ENCODE assay signal across 8 mouse cellular contexts in genomic region chr2:116062251-116062651, GRCm38 (mm10). TPM values are rescaled to one million over a fixed set of nuclear protein-coding genes. Genes with fewer than 3 reads are reported as not detected.
DNase-seq lines count a peak whose midpoint lies in the region; ATAC-seq and TF ChIP-seq lines count a peak whose summit lies in the region.
"Had no signal": no experiment of that assay in that cellular context is flagged by ENCODE, and none has a peak within 500 bp of the region (broad histone marks: within the 10 kb centered on the region; RNA-seq: fewer than 3 reads in every experiment).

No protein-coding gene starts in this region.

- no peaks in the 10 kb centered on the region for H3K9me3 ChIP-seq in MEL (replicated peaks; ENCODE audit: insufficient read depth, low read length)
- H3K9me3 ChIP-seq in neural tube, embryonic 13.5 days: no peaks in the 10 kb centered on the region

- H3K4me3 ChIP-seq in MEL (ENCODE audit: control insufficient read depth in 1 of 2, insufficient read depth in 1 of 2, low read depth in 2 of 2, low read length in 2 of 2): no peak overlapping the region
- peak overlapping the region; percentile 83 for H3K4me3 ChIP-seq in liver, adult 2 months (ENCODE audit: insufficient read depth, low read depth, low read length)
- H3K4me3 ChIP-seq in neural tube, embryonic 13.5 days: peak overlapping the region; percentile 73

- no peak for TF ChIP-seq RAD21 in MEL (IDR thresholded peaks at IDR 0.05; ENCODE audit: low read depth, low read length)

- intact Hi-C loops in heart, postnatal 14 days (cut with DNase I): loop anchor here (2.0 to 10.0 kb wide), 5 partner anchors 13 to 1437 kb away; partner anchors contain the start of gene BC052040
- intact Hi-C loops in left cerebral cortex, postnatal 4 days (cut with DNase I): loop anchor here (5.0 to 10.0 kb wide), 2 partner anchors 1207 to 1440 kb away; no protein-coding TSS in a partner anchor

- no peak overlapping the region for H3K9ac ChIP-seq in MEL (ENCODE audit: control insufficient read depth, low read depth, low read length, poor library complexity, severe bottlenecking)
- peak overlapping the region; percentile 14 for H3K9ac ChIP-seq in liver, adult 2 months (ENCODE audit: low read depth, low read length)
- H3K9ac ChIP-seq in neural tube, embryonic 13.5 days: peak overlapping the region; percentile 96

- DNase-seq in MEL (ENCODE audit: low read depth, low spot score): peak; percentile 26
- peak; percentile 69 for DNase-seq in embryo, embryonic 10.5 days (ENCODE audit: low spot score)
- peak; percentile 61 to 62 for DNase-seq in heart, postnatal 14 days
- DNase-seq in liver, adult 2 months (ENCODE audit: extremely low read depth, low read depth, low spot score): no peak
- DNase-seq in left cerebral cortex, postnatal 4 days: no peak
- DNase-seq in layer of hippocampus, adult 8-10 months (ENCODE audit: low spot score in 2 of 2): no peak

- peak overlapping the region; percentile 84 for H3K4me2 ChIP-seq in neural tube, embryonic 13.5 days

- TF ChIP-seq POLR2A in MEL (IDR thresholded peaks at IDR 0.05; ENCODE audit: control insufficient read depth in 1 of 2, insufficient read depth in 1 of 2, low read depth in 1 of 2, low read length in 2 of 2, poor library complexity in 1 of 2): no peak
- TF ChIP-seq POLR2A in liver, adult 2 months (IDR thresholded peaks at IDR 0.05; ENCODE audit: extremely low read depth, insufficient read depth, low read length): no peak

- no peak for TF ChIP-seq EP300 in MEL (IDR thresholded peaks at IDR 0.05; ENCODE audit: low read depth in 1 of 2, low read length in 2 of 2)

- H3K36me3 ChIP-seq in MEL (ENCODE audit: control insufficient read depth in 1 of 2, insufficient read depth in 2 of 2, low read length in 2 of 2): no peaks in the 10 kb centered on the region
- no peaks in the 10 kb centered on the region for H3K36me3 ChIP-seq in liver, adult 2 months (ENCODE audit: control insufficient read depth, insufficient read depth, low read length)
- H3K36me3 ChIP-seq in neural tube, embryonic 13.5 days: 0 out of 2 replicates have a peak, but pooled peaks cover 4% of the 10 kb centered on the region

- ATAC-seq in neural tube, embryonic 13.5 days (ENCODE audit: low read depth): no peak

- H3K79me2 ChIP-seq in MEL (ENCODE audit: control insufficient read depth, insufficient read depth, low read length, poor library complexity): peaks cover 9% of the 10 kb centered on the region
- peaks cover 4% of the 10 kb centered on the region; the same call in 1 of the 2 replicates for H3K79me2 ChIP-seq in liver, adult 2 months (ENCODE audit: control insufficient read depth, insufficient read depth, low read length)

- H3K27ac ChIP-seq in MEL (ENCODE audit: control insufficient read depth, low read depth, low read length): no peak overlapping the region
- H3K27ac ChIP-seq in liver, adult 2 months (replicated peaks; ENCODE audit: insufficient read depth, low read depth, low read length): peak overlapping the region; percentile 35
- peak overlapping the region; percentile 98 for H3K27ac ChIP-seq in neural tube, embryonic 13.5 days (replicated peaks)

- no peaks in the 10 kb centered on the region for H3K4me1 ChIP-seq in MEL (ENCODE audit: control insufficient read depth in 1 of 2, insufficient read depth in 2 of 2, low read length in 2 of 2)
- H3K4me1 ChIP-seq in liver, adult 2 months (ENCODE audit: control insufficient read depth, insufficient read depth, low read length): 0 out of 2 replicates have a peak, but pooled peaks cover 3% of the 10 kb centered on the region
- H3K4me1 ChIP-seq in neural tube, embryonic 13.5 days (replicated peaks): peaks cover 69% of the 10 kb centered on the region

- H3K27me3 ChIP-seq in MEL (ENCODE audit: control insufficient read depth in 1 of 2, insufficient read depth in 2 of 2, low read length in 2 of 2): no peaks in the 10 kb centered on the region
- H3K27me3 ChIP-seq in liver, adult 2 months (ENCODE audit: control insufficient read depth, insufficient read depth, low read length): no peaks in the 10 kb centered on the region
- H3K27me3 ChIP-seq in neural tube, embryonic 13.5 days: no peaks in the 10 kb centered on the region; the same call in 1 of the 2 replicates

- 44% methylated on average over 20 of the region's 20 CpGs for WGBS in liver, adult 2 months
- WGBS in neural tube, embryonic 13.5 days: 1% methylated on average over 20 of the region's 20 CpGs

- no peak for TF ChIP-seq CTCF in MEL (IDR thresholded peaks at IDR 0.05 in 2 of 3, conservative IDR thresholded peaks at IDR 0.05 in 1 of 3; ENCODE audit: control insufficient read depth in 1 of 3, insufficient read depth in 1 of 3, low read depth in 2 of 3, low read length in 3 of 3, poor library complexity in 1 of 3, severe bottlenecking in 1 of 3)
- TF ChIP-seq CTCF in liver, adult 2 months (IDR thresholded peaks at IDR 0.05; ENCODE audit: low read depth, low read length): no peak

TF ChIP-seq in MEL, 35 proteins besides CTCF, POLR2A, EP300 and RAD21:
- no peak for TF ChIP-seq MAZ (IDR thresholded peaks at IDR 0.05; ENCODE audit: low read depth, low read length)
- TF ChIP-seq ETS1 (IDR thresholded peaks at IDR 0.05; ENCODE audit: low read depth, low read length): no peak
- TF ChIP-seq GABPA (IDR thresholded peaks at IDR 0.05; ENCODE audit: low read depth, low read length): no peak
- no peak for TF ChIP-seq ELF1 (IDR thresholded peaks at IDR 0.05; ENCODE audit: low read depth, low read length)
- no peak for TF ChIP-seq BHLHE40 (IDR thresholded peaks at IDR 0.05; ENCODE audit: borderline replicate concordance, low read depth, low read length)
- no peak for TF ChIP-seq NELFE (IDR thresholded peaks at IDR 0.05; ENCODE audit: low read depth, low read length)
- TF ChIP-seq SMC3 (IDR thresholded peaks at IDR 0.05; ENCODE audit: low read depth, low read length): no peak

RNA-seq across cellular contexts. Expression of gene Meis2, which starts 3.4 kb away (rescaled TPM):
- total RNA-seq in MEL (2012; rRNA removed): 3.1 and 5.2 TPM in 2 replicates
- 1 to 10 TPM in 1 of 2 experiments, not detected in 1; 9.8 TPM for polyA plus RNA-seq in MEL (2012; ENCODE audit: insufficient read depth in 1 of 2, insufficient read length in 2 of 2, low read depth in 1 of 2, low replicate concordance in 2 of 2, missing spikeins in 1 of 2)
- 10 to 100 TPM; 19.9 to 21.3 TPM for total RNA-seq in heart, postnatal 14 days (2021)
- 4.4 and 4.5 TPM in 2 replicates for total RNA-seq in liver, adult 2 months (2014; rRNA removed)
- polyA plus RNA-seq in liver, adult 2 months (2012; rRNA removed): 2.2 and 2.4 TPM in 2 replicates
- polyA plus RNA-seq in neural tube, embryonic 13.5 days (2015; fragmentation: Nextera tagmentation; extraction: Ambion mirVana): 92.0 and 98.7 TPM in 2 replicates
- 100 to 1,000 TPM; 186 to 188 TPM for total RNA-seq in left cerebral cortex, postnatal 4 days (2021)
- 10 to 100 TPM; 43.4 to 69.1 (median 50.4) TPM for total RNA-seq in layer of hippocampus, adult 8-10 months (2022)
- total RNA-seq: common myeloid progenitor, adult 5-6 weeks had no signal

Comparison
In these comparisons a context has a peak if more than half of its experiments do, and no peak if none do; other contexts are left out.
1. DNase-seq: peak in MEL (single experiment), embryo, embryonic 10.5 days (single experiment) and heart, postnatal 14 days (2 of 2); none in liver, adult 2 months (single experiment), left cerebral cortex, postnatal 4 days (single experiment) and layer of hippocampus, adult 8-10 months (0 of 2).
2. H3K4me3 ChIP-seq: peak in liver, adult 2 months (single experiment) and neural tube, embryonic 13.5 days (single experiment); none in MEL (0 of 2).